Mouse (Mus musculus) liver, embryonic 14.5 days (tissue): ENCODE results near the gene Tm9sf4. TPM values are rescaled to one million over a fixed set of nuclear protein-coding genes. Genes with fewer than 3 reads are reported as not detected.
A peak's percentile ranks its signal among the peaks of the same experiment; 100 is the strongest.

Experiments used
- ATAC-seq: fragments of 200-750 bp; cut with Nextera tagmentation; 2 replicates; pipeline ENCODE4 v1.8.0; 2017; ENCODE audit warnings: moderate number of reproducible peaks, mild to moderate bottlenecking, moderate library complexity; ENCODE audit not compliant: insufficient read depth
- DNase-seq, 3 experiments: peaks; one replicate each; pipeline ENCODE4 v3.0.0-alpha.2; 2012 to 2013; ENCODE audit warnings: low read depth in 3 of 3, low spot score in 3 of 3
- H3K27ac ChIP-seq: fragments of 300-500 bp; sonication (generic); 2 replicates; pipeline ENCODE4 v1.5.1; 2014; ENCODE audit warnings: moderate library complexity, mild to moderate bottlenecking, control low read depth, inconsistent platforms
- H3K27me3 ChIP-seq: fragments of 300-500 bp; sonication (generic); 2 replicates; pipeline ENCODE4 v1.6.1; 2014; ENCODE audit warnings: mild to moderate bottlenecking, low read length, moderate library complexity; ENCODE audit not compliant: control insufficient read depth, insufficient read depth
- H3K36me3 ChIP-seq: fragments of 300-500 bp; sonication (generic); replicated peaks from 2 replicates; pipeline ENCODE4 v1.6.1; 2014; ENCODE audit warnings: low read depth; ENCODE audit not compliant: control insufficient read depth, insufficient read depth
- H3K4me1 ChIP-seq, 2 experiments: fragments of 200-500 bp in 1 of 2; fragments of 300-500 bp in 1 of 2; sonication (generic) in 1 of 2; replicated peaks; 2 replicates each; pipeline ENCODE4 v1.6.1; 2012 to 2014; ENCODE audit warnings: antibody characterized with exemption in 1 of 2, inconsistent platforms in 1 of 2, low read length in 1 of 2; ENCODE audit not compliant: control insufficient read depth in 2 of 2, insufficient read depth in 2 of 2
- H3K4me2 ChIP-seq: fragments of 300-500 bp; sonication (generic); 2 replicates; pipeline ENCODE4 v1.6.1; 2014; ENCODE audit warnings: low read depth, mild to moderate bottlenecking, control low read depth, moderate library complexity
- H3K4me3 ChIP-seq, 2 experiments: fragments of 200-500 bp in 1 of 2; fragments of 300-500 bp in 1 of 2; sonication (generic) in 1 of 2; 2 replicates each; pipeline ENCODE4 v1.5.1; 2012 to 2014; ENCODE audit warnings: low read depth in 2 of 2, low read length in 2 of 2, mild to moderate bottlenecking in 2 of 2, control low read depth in 1 of 2, inconsistent platforms in 1 of 2, moderate library complexity in 1 of 2; ENCODE audit not compliant: insufficient read depth in 1 of 2
- H3K9ac ChIP-seq: fragments of 300-500 bp; sonication (generic); replicated peaks from 2 replicates; pipeline ENCODE4 v1.6.1; 2014; ENCODE audit warnings: mild to moderate bottlenecking, control low read depth, moderate library complexity
- H3K9me3 ChIP-seq: fragments of 300-500 bp; sonication (generic); 2 replicates; pipeline ENCODE4 v1.6.1; 2016; ENCODE audit warnings: low read length, mixed read lengths; ENCODE audit not compliant: control insufficient read depth
- EP300 ChIP-seq: IDR thresholded peaks from 2 replicates; pipeline ENCODE4 v1.6.1; 2016; ENCODE audit warnings: antibody characterized with exemption, low read depth
- WGBS: fragments of 180-500 bp; shearing (Covaris S2); extraction: QIAGEN DNeasy Blood & Tissue Kit; methylation state at CpG from one replicate; pipeline ENCODE4 v1.1.7; 2014; ENCODE audit not compliant: insufficient replicate concordance; 5-methylcytosine and 5-hydroxymethylcytosine counted together
- polyA plus RNA-seq, 2 experiments: library from polyadenylated mRNA; depleted of rRNA in 1 of 2; stranded (reverse) in 1 of 2; unstranded in 1 of 2; fragments of >200 nt; fragmentation: Nextera tagmentation in 1 of 2; extraction: Ambion mirVana in 1 of 2; gene quantifications; 2 replicates each; pipeline versions ENCODE4 v1.2.1 to v1.2.3; 2012 to 2014

The Tm9sf4 gene
- polyA plus RNA-seq, 2 experiments, result 13.0 to 23.7 TPM

GRCm38 (mm10) chr2:153259030-153259863 is 98.1 kb downstream of the Tm9sf4 start:
- Histone ChIP-seq H3K4me1 (peaks cover 26 to 29% of the 10 kb centered on the region in 2 experiments), H3K27ac (peak overlapping the region; percentile 74), H3K9me3 (no peaks in the 10 kb centered on the region), H3K4me3 (no peak overlapping the region), H3K36me3 (peaks cover 18% of the 10 kb centered on the region), H3K27me3 (no peaks in the 10 kb centered on the region), H3K4me2 (peak overlapping the region; percentile 40), H3K9ac (peak overlapping the region; percentile 32; the same call in 1 of the 2 replicates)
- TF ChIP-seq EP300, result no peak
- DNase-seq (no peak), ATAC-seq (no peak)
- 38% methylated on average over 12 of the region's 12 CpGs for WGBS

Other genes starting within 250 kb of the Tm9sf4 start
- 0.02 TPM in 1 of 2 replicates, not detected in the other for gene Mylk2, start 250.0 kb upstream of the Tm9sf4 start, polyA plus RNA-seq (2012; rRNA removed)
- not detected in 2 replicates for gene Mylk2, start 250.0 kb upstream of the Tm9sf4 start, polyA plus RNA-seq (2014; fragmentation: Nextera tagmentation; extraction: Ambion mirVana)
- gene Foxs1, start 228.1 kb upstream of the Tm9sf4 start, polyA plus RNA-seq (2012; rRNA removed), result 0.08 and 0.18 TPM in 2 replicates
- gene Foxs1, start 228.1 kb upstream of the Tm9sf4 start, polyA plus RNA-seq (2014; fragmentation: Nextera tagmentation; extraction: Ambion mirVana), result 0.08 and 0.10 TPM in 2 replicates
- 0.02 and 0.05 TPM in 2 replicates for gene Dusp15, start 209.6 kb upstream of the Tm9sf4 start, polyA plus RNA-seq (2012; rRNA removed)
- not detected in 2 replicates for gene Dusp15, start 209.6 kb upstream of the Tm9sf4 start, polyA plus RNA-seq (2014; fragmentation: Nextera tagmentation; extraction: Ambion mirVana)
- 0.05 and 0.11 TPM in 2 replicates for gene Ttll9, start 198.8 kb upstream of the Tm9sf4 start, polyA plus RNA-seq (2012; rRNA removed)
- gene Ttll9, start 198.8 kb upstream of the Tm9sf4 start, polyA plus RNA-seq (2014; fragmentation: Nextera tagmentation; extraction: Ambion mirVana), result 0.08 and 0.18 TPM in 2 replicates
- 20.6 and 26.9 TPM in 2 replicates for gene Pdrg1, start 145.9 kb upstream of the Tm9sf4 start, polyA plus RNA-seq (2012; rRNA removed)
- 21.5 and 23.0 TPM in 2 replicates for gene Pdrg1, start 145.9 kb upstream of the Tm9sf4 start, polyA plus RNA-seq (2014; fragmentation: Nextera tagmentation; extraction: Ambion mirVana)
- gene Xkr7, start 129.5 kb upstream of the Tm9sf4 start, polyA plus RNA-seq (2012; rRNA removed), result not detected in 2 replicates
- gene Xkr7, start 129.5 kb upstream of the Tm9sf4 start, polyA plus RNA-seq (2014; fragmentation: Nextera tagmentation; extraction: Ambion mirVana), result not detected in 2 replicates
- gene Ccm2l, start 95.3 kb upstream of the Tm9sf4 start, polyA plus RNA-seq (2012; rRNA removed), result 2.1 and 2.2 TPM in 2 replicates
- gene Ccm2l, start 95.3 kb upstream of the Tm9sf4 start, polyA plus RNA-seq (2014; fragmentation: Nextera tagmentation; extraction: Ambion mirVana), result 0.71 and 0.81 TPM in 2 replicates
- 5.9 and 6.0 TPM in 2 replicates for gene Hck, start 52.8 kb upstream of the Tm9sf4 start, polyA plus RNA-seq (2012; rRNA removed)
- 6.9 and 7.8 TPM in 2 replicates for gene Hck, start 52.8 kb upstream of the Tm9sf4 start, polyA plus RNA-seq (2014; fragmentation: Nextera tagmentation; extraction: Ambion mirVana)
- gene Tspyl3, start 64.1 kb downstream of the Tm9sf4 start, polyA plus RNA-seq (2012; rRNA removed), result 2.1 and 2.3 TPM in 2 replicates
- 1.6 and 2.5 TPM in 2 replicates for gene Tspyl3, start 64.1 kb downstream of the Tm9sf4 start, polyA plus RNA-seq (2014; fragmentation: Nextera tagmentation; extraction: Ambion mirVana)
- gene Plagl2, start 80.1 kb downstream of the Tm9sf4 start, polyA plus RNA-seq (2012; rRNA removed), result 14.4 and 14.5 TPM in 2 replicates
- 23.9 and 27.0 TPM in 2 replicates for gene Plagl2, start 80.1 kb downstream of the Tm9sf4 start, polyA plus RNA-seq (2014; fragmentation: Nextera tagmentation; extraction: Ambion mirVana)
- 6.1 and 6.8 TPM in 2 replicates for gene Pofut1, start 80.2 kb downstream of the Tm9sf4 start, polyA plus RNA-seq (2012; rRNA removed)
- gene Pofut1, start 80.2 kb downstream of the Tm9sf4 start, polyA plus RNA-seq (2014; fragmentation: Nextera tagmentation; extraction: Ambion mirVana), result 3.2 and 3.7 TPM in 2 replicates
- gene Kif3b, start 130.1 kb downstream of the Tm9sf4 start, polyA plus RNA-seq (2012; rRNA removed), result 2.0 and 2.5 TPM in 2 replicates
- gene Kif3b, start 130.1 kb downstream of the Tm9sf4 start, polyA plus RNA-seq (2014; fragmentation: Nextera tagmentation; extraction: Ambion mirVana), result 1.4 and 1.8 TPM in 2 replicates
- 6.4 and 7.7 TPM in 2 replicates for gene Asxl1, start 184.5 kb downstream of the Tm9sf4 start, polyA plus RNA-seq (2012; rRNA removed)
- 6.4 and 6.5 TPM in 2 replicates for gene Asxl1, start 184.5 kb downstream of the Tm9sf4 start, polyA plus RNA-seq (2014; fragmentation: Nextera tagmentation; extraction: Ambion mirVana)